Mouse (Mus musculus): ENCODE results near the gene 1700023F06Rik.
"Not testable (repeated sequence)": the region's sequence is repeated elsewhere in the genome, so short reads cannot be mapped to it uniquely, and the experiment has no call there.

1700023F06Rik gene

GRCm38 (mm10) chr11:103208458-103208857 is at the start of gene 1700023F06Rik:
Gene 1700023F06Rik, minus strand, starts transcription at chr11:103208558.
- DNase-seq = no peak

- no peak for DNase-seq
Measured at GRCm38 (mm10) chr11:103257938-103258481, 49.7 kb upstream of the 1700023F06Rik start.

- no peak for DNase-seq
Measured at GRCm38 (mm10) chr11:103253605-103254004, 45.2 kb upstream of the 1700023F06Rik start.

GRCm38 (mm10) chr11:103252380-103252779 is 44.0 kb upstream of the 1700023F06Rik start:
- DNase-seq = no peak

- DNase-seq = no peak
Measured at GRCm38 (mm10) chr11:103250324-103250723, 42.0 kb upstream of the 1700023F06Rik start.

GRCm38 (mm10) chr11:103249509-103249908 is 41.2 kb upstream of the 1700023F06Rik start:
- DNase-seq = no peak

GRCm38 (mm10) chr11:103248837-103249236 is 40.5 kb upstream of the 1700023F06Rik start:
- DNase-seq = no peak

- DNase-seq = no peak
Measured at GRCm38 (mm10) chr11:103247504-103248177, 39.3 kb upstream of the 1700023F06Rik start.

- DNase-seq = no peak
Measured at GRCm38 (mm10) chr11:103246731-103247290, 38.5 kb upstream of the 1700023F06Rik start.

- DNase-seq = no peak
Measured at GRCm38 (mm10) chr11:103246081-103246730, 37.8 kb upstream of the 1700023F06Rik start.

- no peak for DNase-seq
Measured at GRCm38 (mm10) chr11:103244856-103245255, 36.5 kb upstream of the 1700023F06Rik start.

GRCm38 (mm10) chr11:103240740-103241139 is 32.4 kb upstream of the 1700023F06Rik start:
- DNase-seq = no peak

- no peak for DNase-seq
Measured at GRCm38 (mm10) chr11:103237757-103238156, 29.4 kb upstream of the 1700023F06Rik start.

GRCm38 (mm10) chr11:103236903-103237302 is 28.5 kb upstream of the 1700023F06Rik start:
- DNase-seq = no peak

GRCm38 (mm10) chr11:103236431-103236830 is 28.1 kb upstream of the 1700023F06Rik start:
- DNase-seq = no peak

GRCm38 (mm10) chr11:103235702-103236101 is 27.3 kb upstream of the 1700023F06Rik start:
- no peak for DNase-seq

GRCm38 (mm10) chr11:103234447-103234846 is 26.1 kb upstream of the 1700023F06Rik start:
- no peak for DNase-seq

- peak; percentile 83 for DNase-seq
Measured at GRCm38 (mm10) chr11:103232966-103233365, 24.6 kb upstream of the 1700023F06Rik start.

GRCm38 (mm10) chr11:103231367-103231766 is 23.0 kb upstream of the 1700023F06Rik start:
- no peak for DNase-seq

- no peak for DNase-seq
Measured at GRCm38 (mm10) chr11:103230626-103231025, 22.3 kb upstream of the 1700023F06Rik start.

- DNase-seq = no peak
Measured at GRCm38 (mm10) chr11:103229608-103230007, 21.2 kb upstream of the 1700023F06Rik start.

- no peak for DNase-seq
Measured at GRCm38 (mm10) chr11:103223951-103224456, 15.6 kb upstream of the 1700023F06Rik start.

- no peak for DNase-seq
Measured at GRCm38 (mm10) chr11:103223444-103223843, 15.1 kb upstream of the 1700023F06Rik start.

GRCm38 (mm10) chr11:103222718-103223117 is 14.4 kb upstream of the 1700023F06Rik start:
- not testable (repeated sequence) for DNase-seq

Measured in embryo, embryonic 11 days (tissue).